Mouse (Mus musculus) embryonic fibroblast, embryonic 13.5 days (primary cell): ENCODE data around the gene Cacna1c.

ENCODE experiments used
- CTCF ChIP-seq: IDR thresholded peaks from 2 replicates; pipeline ENCODE4 v1.5.1; 2011; ENCODE audit warnings: mild to moderate bottlenecking, control low read depth, low read length, moderate library complexity, borderline replicate concordance; ENCODE audit not compliant: insufficient read depth
- POLR2A ChIP-seq: IDR thresholded peaks from 2 replicates; pipeline ENCODE4 v1.6.1; 2011; ENCODE audit warnings: low read depth, mild to moderate bottlenecking, control low read depth, low read length, moderate library complexity

DNA sequence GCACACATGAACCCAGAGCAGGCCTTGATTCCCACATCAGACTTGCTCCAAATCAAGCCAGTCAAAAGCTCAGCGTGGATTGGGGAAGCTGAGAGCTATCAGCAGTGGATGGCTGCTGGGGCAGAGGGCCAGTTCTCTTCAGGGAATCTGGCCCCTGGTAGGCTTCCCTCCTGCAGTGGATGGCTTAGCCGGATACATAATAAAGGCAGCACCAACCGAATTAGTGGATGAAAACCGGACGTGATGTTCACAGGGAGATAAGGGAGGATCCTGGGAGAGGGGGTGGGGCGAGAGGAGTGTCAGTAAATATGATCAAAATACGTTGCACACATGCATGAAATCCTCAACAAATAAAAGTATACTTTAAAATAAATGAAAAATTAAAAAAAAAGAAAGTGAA is 359.5 kb downstream of the Cacna1c start:
- no peak for TF ChIP-seq POLR2A
- no peak for TF ChIP-seq CTCF
